Mouse (Mus musculus) intestine, embryonic 16.5 days (tissue): ENCODE data around the gene BC048679. TPM values are rescaled to one million over a fixed set of nuclear protein-coding genes. Genes with fewer than 3 reads are reported as not detected.

Experiments used
- ATAC-seq: fragments of 200-750 bp; cut with Nextera tagmentation; 2 replicates; pipeline ENCODE4 v1.8.0; 2017; ENCODE audit warnings: moderate TSS enrichment, moderate library complexity
- H3K27ac ChIP-seq: fragments of 300-500 bp; sonication (generic); 2 replicates; pipeline ENCODE4 v1.5.1; 2014; ENCODE audit warnings: mild to moderate bottlenecking, low read length
- H3K27me3 ChIP-seq: fragments of 300-500 bp; sonication (generic); replicated peaks from 2 replicates; pipeline ENCODE4 v1.6.1; 2014; ENCODE audit warnings: low read length, control low read depth, mixed read lengths; ENCODE audit not compliant: control insufficient read depth, insufficient read depth
- H3K36me3 ChIP-seq: fragments of 300-500 bp; sonication (generic); 2 replicates; pipeline ENCODE4 v1.6.1; 2014; ENCODE audit warnings: low read length, control low read depth; ENCODE audit not compliant: control insufficient read depth, insufficient read depth
- H3K4me1 ChIP-seq: fragments of 300-500 bp; sonication (generic); 2 replicates; pipeline ENCODE4 v1.6.1; 2014; ENCODE audit warnings: low read length, control low read depth, mixed read lengths; ENCODE audit not compliant: control insufficient read depth, insufficient read depth
- H3K4me2 ChIP-seq: fragments of 300-500 bp; sonication (generic); 2 replicates; pipeline ENCODE4 v1.6.1; 2014; ENCODE audit warnings: low read depth, low read length, control low read depth
- H3K4me3 ChIP-seq: fragments of 300-500 bp; sonication (generic); 2 replicates; pipeline ENCODE4 v1.5.1; 2014; ENCODE audit warnings: mild to moderate bottlenecking, low read length
- H3K9ac ChIP-seq: fragments of 300-500 bp; sonication (generic); 2 replicates; pipeline ENCODE4 v1.6.1; 2014; ENCODE audit warnings: low read depth, low read length
- H3K9me3 ChIP-seq: fragments of 300-500 bp; sonication (generic); 2 replicates; pipeline ENCODE4 v1.6.1; 2016; ENCODE audit warnings: low read length, control low read depth; ENCODE audit not compliant: control insufficient read depth
- WGBS: fragments of 180-500 bp; shearing (Covaris S2); extraction: QIAGEN DNeasy Blood & Tissue Kit; methylation state at CpG from one replicate; pipeline ENCODE4 v1.1.7; 2014; 5-methylcytosine and 5-hydroxymethylcytosine counted together
- polyA plus RNA-seq: library from polyadenylated mRNA; unstranded; fragments of >200 nt; fragmentation: Nextera tagmentation; extraction: Ambion mirVana; gene quantifications from 2 replicates; pipeline ENCODE4 v1.2.1, GENCODE M21; 2015

BC048679 gene
- polyA plus RNA-seq, 1 experiment from 2014 or later = not detected

- Histone ChIP-seq H3K4me2 (peak overlapping the region; percentile 64), H3K4me1 (peaks cover 8% of the 10 kb centered on the region), H3K36me3 (peaks cover 7% of the 10 kb centered on the region), H3K4me3 (peak overlapping the region; percentile 60), H3K27me3 (no peaks in the 10 kb centered on the region), H3K9me3 (no peaks in the 10 kb centered on the region), H3K27ac (peak overlapping the region; percentile 95), H3K9ac (peak overlapping the region; percentile 80)
- WGBS = 8% methylated on average over 13 of the region's 13 CpGs
- ATAC-seq = no peak; the same call in 1 of the 2 replicates
These were observed 25.6 kb upstream of the BC048679 start for GRCm38 (mm10) chr7:81523663-81524017.

GRCm38 (mm10) chr7:81523008-81523662, 25.1 kb upstream of the BC048679 start:
- Histone ChIP-seq H3K27ac (peak overlapping the region; percentile 95), H3K9ac (peak overlapping the region; percentile 80), H3K4me3 (peak overlapping the region; percentile 60), H3K27me3 (no peaks in the 10 kb centered on the region), H3K4me2 (peak overlapping the region; percentile 64), H3K9me3 (no peaks in the 10 kb centered on the region), H3K36me3 (peaks cover 7% of the 10 kb centered on the region), H3K4me1 (peaks cover 8% of the 10 kb centered on the region)
- WGBS = 0% methylated on average over 31 of the region's 31 CpGs
- peak; percentile 99 for ATAC-seq

- Histone ChIP-seq H3K36me3 (no peaks in the 10 kb centered on the region), H3K27me3 (no peaks in the 10 kb centered on the region), H3K4me3 (no peak overlapping the region), H3K4me2 (no peak overlapping the region), H3K27ac (no peak overlapping the region), H3K4me1 (no peaks in the 10 kb centered on the region), H3K9me3 (no peaks in the 10 kb centered on the region), H3K9ac (no peak overlapping the region)
- no peak for ATAC-seq
- WGBS = 63% methylated on average over 6 of the region's 6 CpGs
These were observed 18.3 kb upstream of the BC048679 start for GRCm38 (mm10) chr7:81516154-81517030.

- Histone ChIP-seq H3K4me2 (no peak overlapping the region), H3K9me3 (no peaks in the 10 kb centered on the region), H3K27ac (no peak overlapping the region), H3K9ac (no peak overlapping the region), H3K4me3 (no peak overlapping the region), H3K4me1 (no peaks in the 10 kb centered on the region), H3K36me3 (no peaks in the 10 kb centered on the region), H3K27me3 (no peaks in the 10 kb centered on the region)
- WGBS = 46% methylated on average over 13 of the region's 13 CpGs
- no peak for ATAC-seq
These were observed 17.0 kb upstream of the BC048679 start for GRCm38 (mm10) chr7:81514906-81515590.

- no peak overlapping the region for H3K27ac ChIP-seq
- no peaks in the 10 kb centered on the region for H3K4me1 ChIP-seq
- no peak overlapping the region for H3K9ac ChIP-seq
- 65% methylated on average over 2 of the region's 2 CpGs for WGBS
- H3K36me3 ChIP-seq = no peaks in the 10 kb centered on the region
- no peak overlapping the region for H3K4me2 ChIP-seq
- H3K4me3 ChIP-seq = no peak overlapping the region
- H3K27me3 ChIP-seq = peaks cover 3% of the 10 kb centered on the region; the same call in 1 of the 2 replicates
- ATAC-seq = no peak
- H3K9me3 ChIP-seq = no peaks in the 10 kb centered on the region
These were observed 3.0 kb upstream of the BC048679 start for GRCm38 (mm10) chr7:81501050-81501449.

GRCm38 (mm10) chr7:81497171-81497570, 910 bp downstream of the BC048679 start:
- Histone ChIP-seq H3K4me1 (0 out of 2 replicates have a peak, but pooled peaks cover 5% of the 10 kb centered on the region), H3K4me2 (no peak overlapping the region), H3K9ac (no peak overlapping the region), H3K27me3 (peaks cover 8% of the 10 kb centered on the region; the same call in 1 of the 2 replicates), H3K4me3 (no peak overlapping the region), H3K9me3 (no peaks in the 10 kb centered on the region), H3K36me3 (no peaks in the 10 kb centered on the region), H3K27ac (no peak overlapping the region)
- no peak for ATAC-seq
- WGBS = 16% methylated on average over 6 of the region's 6 CpGs

GRCm38 (mm10) chr7:81493331-81494021, 4.6 kb downstream of the BC048679 start, which contains the start of gene Ap3b2:
Gene Ap3b2, minus strand, starts transcription at chr7:81493925.
- H3K9ac ChIP-seq = no peak within 1 kb of the TSS; the same call in 1 of the 2 replicates
- peak; percentile 94 for ATAC-seq
- H3K4me2 ChIP-seq = peak within 1 kb of the TSS; percentile 58
- peak within 1 kb of the TSS; percentile 48 for H3K4me3 ChIP-seq
- no peaks in the 10 kb centered on the region for H3K9me3 ChIP-seq
- H3K4me1 ChIP-seq = 0 out of 2 replicates have a peak, but pooled peaks cover 5% of the 10 kb centered on the region
- under 1% methylated on average over 57 of the region's 57 CpGs for WGBS
- H3K27me3 ChIP-seq = peaks cover 8% of the 10 kb centered on the region; the same call in 1 of the 2 replicates
- H3K36me3 ChIP-seq = no peaks in the 10 kb centered on the region
- no peak within 1 kb of the TSS for H3K27ac ChIP-seq

- no peak overlapping the region for H3K9ac ChIP-seq
- no peaks in the 10 kb centered on the region for H3K9me3 ChIP-seq
- no peak overlapping the region for H3K27ac ChIP-seq
- peaks cover 8% of the 10 kb centered on the region; the same call in 1 of the 2 replicates for H3K27me3 ChIP-seq
- no peaks in the 10 kb centered on the region for H3K36me3 ChIP-seq
- H3K4me3 ChIP-seq = peak overlapping the region; percentile 48; the same call in 1 of the 2 replicates
- 0 out of 2 replicates have a peak, but pooled peaks cover 5% of the 10 kb centered on the region for H3K4me1 ChIP-seq
- 53% methylated on average over 9 of the region's 9 CpGs for WGBS
- peak overlapping the region; percentile 58 for H3K4me2 ChIP-seq
- no peak for ATAC-seq
These were observed 5.5 kb downstream of the BC048679 start for GRCm38 (mm10) chr7:81492628-81493027.
